Mouse (Mus musculus) CH12F3 (cell line): ENCODE results near the gene Map4k1.

Experiments used
- in situ Hi-C: fragments of 300-500 bp; cut with MboI; formaldehyde crosslinking; loops from 2 replicates; pipeline ENCODE4 v1.14.3; 2020; ENCODE audit warnings: low sequenced_read_pairs

Gene Map4k1

GRCm38 (mm10) chr7:28973025-28973424 lies 8.8 kb upstream of the Map4k1 start:
- in situ Hi-C loops: no loop called here

GRCm38 (mm10) chr7:28977556-28977955 lies 4.3 kb upstream of the Map4k1 start:
- in situ Hi-C loops: no loop called here

GRCm38 (mm10) chr7:28982274-28983013 lies 594 bp downstream of the Map4k1 start:
- in situ Hi-C loops: no loop called here

- in situ Hi-C loops: no loop called here
Observed at GRCm38 (mm10) chr7:28983141-28983564, 1.3 kb downstream of the Map4k1 start.

- in situ Hi-C loops: no loop called here
Observed at GRCm38 (mm10) chr7:28983849-28984248, 2.0 kb downstream of the Map4k1 start.

- in situ Hi-C loops: no loop called here
Observed at GRCm38 (mm10) chr7:28984452-28984851, 2.6 kb downstream of the Map4k1 start.

- in situ Hi-C loops: no loop called here
Observed at GRCm38 (mm10) chr7:28985207-28985606, 3.4 kb downstream of the Map4k1 start.

- in situ Hi-C loops: loop anchor here (5.0 kb wide), 1 partner anchor 46 kb away; no protein-coding TSS in a partner anchor
Observed at GRCm38 (mm10) chr7:28990766-28991273, 9.0 kb downstream of the Map4k1 start.

- in situ Hi-C loops: loop anchor here (5.0 kb wide), 1 partner anchor 46 kb away; no protein-coding TSS in a partner anchor
Observed at GRCm38 (mm10) chr7:28991616-28992015, 9.8 kb downstream of the Map4k1 start.

- in situ Hi-C loops: loop anchor here (5.0 kb wide), 1 partner anchor 44 kb away; no protein-coding TSS in a partner anchor
Observed at GRCm38 (mm10) chr7:28992997-28993396, 11.1 kb downstream of the Map4k1 start.

GRCm38 (mm10) chr7:28993402-28993801 lies 11.6 kb downstream of the Map4k1 start:
- in situ Hi-C loops: loop anchor here (5.0 kb wide), 1 partner anchor 44 kb away; no protein-coding TSS in a partner anchor

GRCm38 (mm10) chr7:29000651-29001605 lies 19.1 kb downstream of the Map4k1 start:
- in situ Hi-C loops: no loop called here

GRCm38 (mm10) chr7:29007224-29008101 lies 25.6 kb downstream of the Map4k1 start:
- in situ Hi-C loops: no loop called here

- in situ Hi-C loops: no loop called here
Observed at GRCm38 (mm10) chr7:29008171-29008570, 26.3 kb downstream of the Map4k1 start.

- in situ Hi-C loops: no loop called here
Observed at GRCm38 (mm10) chr7:29008714-29009113, 26.9 kb downstream of the Map4k1 start.

GRCm38 (mm10) chr7:29014984-29015383 lies 33.1 kb downstream of the Map4k1 start:
- in situ Hi-C loops: no loop called here

- in situ Hi-C loops: no loop called here
Observed at GRCm38 (mm10) chr7:29016440-29016839, 34.6 kb downstream of the Map4k1 start.

- in situ Hi-C loops: no loop called here
Observed at GRCm38 (mm10) chr7:29017222-29017621, 35.4 kb downstream of the Map4k1 start.

GRCm38 (mm10) chr7:29019447-29020220 lies 37.8 kb downstream of the Map4k1 start:
- in situ Hi-C loops: no loop called here
